Mouse (Mus musculus): ENCODE measurements around the gene Grin3a.

- TF ChIP-seq POLR2A (IDR thresholded peaks at IDR 0.05; ENCODE audit: control insufficient read depth, extremely low read depth, insufficient read depth, low read length, poor library complexity) (no peak), CTCF (IDR thresholded peaks at IDR 0.05; ENCODE audit: borderline replicate concordance, control insufficient read depth, extremely low read depth, insufficient read depth, low read length, poor library complexity) (no peak)
These were observed 180.7 kb downstream of the Grin3a start for GRCm38 (mm10) chr4:49664850-49665249.
